ENCODE assay signal across 8 mouse cellular contexts in genomic region chr2:73526691-73527090, GRCm38 (mm10). TPM values are rescaled to one million over a fixed set of nuclear protein-coding genes. Genes with fewer than 3 reads are reported as not detected.
A peak's percentile ranks its signal among the peaks of the same experiment; 100 is the strongest.
DNase-seq lines count a peak whose midpoint lies in the region; ATAC-seq lines count a peak whose summit lies in the region.
"Had no signal": no experiment of that assay in that cellular context is flagged by ENCODE, and none has a peak within 500 bp of the region (broad histone marks: within the 10 kb centered on the region; RNA-seq: fewer than 3 reads in every experiment).

No protein-coding gene starts in this region.

- H3K27me3 ChIP-seq in limb, embryonic 15.5 days: no peaks in the 10 kb centered on the region
- H3K27me3 ChIP-seq in hindbrain, embryonic 14.5 days (ENCODE audit: control insufficient read depth, insufficient read depth, low read length): peaks cover 8% of the 10 kb centered on the region; the same call in 1 of the 2 replicates

- 58% methylated on average over 9 of the region's 9 CpGs for WGBS in limb, embryonic 15.5 days
- 72% methylated on average over 9 of the region's 9 CpGs for WGBS in hindbrain, embryonic 14.5 days

- peaks cover 42% of the 10 kb centered on the region for H3K4me1 ChIP-seq in limb, embryonic 15.5 days
- peaks cover 16% of the 10 kb centered on the region; the same call in 1 of the 2 replicates for H3K4me1 ChIP-seq in hindbrain, embryonic 14.5 days (replicated peaks; ENCODE audit: control insufficient read depth, insufficient read depth, low read length)

- H3K4me3 ChIP-seq in limb, embryonic 15.5 days: no peak overlapping the region
- no peak overlapping the region for H3K4me3 ChIP-seq in hindbrain, embryonic 14.5 days (replicated peaks; ENCODE audit: low read length)
- H3K4me3 ChIP-seq: midbrain, embryonic 13.5 days had no signal

- ATAC-seq in limb, embryonic 15.5 days (ENCODE audit: insufficient number of reproducible peaks, low FRiP score, low TSS enrichment, low read depth): no peak
- no peak for ATAC-seq in hindbrain, embryonic 14.5 days (ENCODE audit: low FRiP score)
- ATAC-seq: midbrain, embryonic 13.5 days had no signal

- peak; percentile 61 for DNase-seq in 416B (ENCODE audit: low read depth)
- peak; percentile 23 for DNase-seq in adrenal gland, postnatal 25 days
- DNase-seq in heart, adult 9 months (ENCODE audit: low spot score in 2 of 2): peak; percentile 68 to 79
- no peak for DNase-seq in ovary, postnatal 36 days (ENCODE audit: low spot score)
- DNase-seq in hindbrain, embryonic 14.5 days (ENCODE audit: low spot score): no peak
- DNase-seq in cerebellum, postnatal 4 days (ENCODE audit: low spot score in 2 of 2): no peak

- H3K9me3 ChIP-seq in limb, embryonic 15.5 days: no peaks in the 10 kb centered on the region
- H3K9me3 ChIP-seq in hindbrain, embryonic 14.5 days (ENCODE audit: control insufficient read depth, low read length): no peaks in the 10 kb centered on the region
- H3K9me3 ChIP-seq: midbrain, embryonic 13.5 days had no signal

- no peak overlapping the region for H3K9ac ChIP-seq in limb, embryonic 15.5 days
- no peak overlapping the region for H3K9ac ChIP-seq in hindbrain, embryonic 14.5 days
- H3K9ac ChIP-seq: midbrain, embryonic 13.5 days had no signal

- no peak overlapping the region for H3K27ac ChIP-seq in limb, embryonic 15.5 days
- H3K27ac ChIP-seq in hindbrain, embryonic 14.5 days: no peak overlapping the region
- H3K27ac ChIP-seq: midbrain, embryonic 13.5 days had no signal

- H3K4me2 ChIP-seq in limb, embryonic 15.5 days: peak overlapping the region; percentile 77; the same call in 1 of the 2 replicates
- H3K4me2 ChIP-seq in hindbrain, embryonic 14.5 days (replicated peaks): no peak overlapping the region
- H3K4me2 ChIP-seq: midbrain, embryonic 13.5 days had no signal

- H3K36me3 ChIP-seq in limb, embryonic 15.5 days: peaks cover 3% of the 10 kb centered on the region; the same call in 1 of the 2 replicates
- no peaks in the 10 kb centered on the region for H3K36me3 ChIP-seq in hindbrain, embryonic 14.5 days (replicated peaks; ENCODE audit: control insufficient read depth, insufficient read depth)
- H3K36me3 ChIP-seq: midbrain, embryonic 13.5 days had no signal

RNA-seq across cellular contexts. Expression of gene Wipf1, which starts 2.8 kb away (rescaled TPM):
- 14.9 and 17.0 TPM in 2 replicates for total RNA-seq in adrenal gland, postnatal 25 days (2021)
- polyA plus RNA-seq in limb, embryonic 15.5 days (2015; fragmentation: Nextera tagmentation; extraction: Ambion mirVana): 15.1 TPM in 2 replicates
- polyA plus RNA-seq in hindbrain, embryonic 14.5 days (2014; fragmentation: Nextera tagmentation; extraction: Ambion mirVana): 3.8 and 3.9 TPM in 2 replicates

RNA-seq across cellular contexts. Expression of gene Chrna1, which starts 53.4 kb away (rescaled TPM):
- not detected in 2 replicates for total RNA-seq in adrenal gland, postnatal 25 days (2021)
- polyA plus RNA-seq in limb, embryonic 15.5 days (2015; fragmentation: Nextera tagmentation; extraction: Ambion mirVana): 10.8 and 24.1 TPM in 2 replicates
- 0.18 and 0.32 TPM in 2 replicates for polyA plus RNA-seq in hindbrain, embryonic 14.5 days (2014; fragmentation: Nextera tagmentation; extraction: Ambion mirVana)

Comparison
In these comparisons a context has a peak if more than half of its experiments do, and no peak if none do; other contexts are left out.
1. DNase-seq: peak in 416B (single experiment), adrenal gland, postnatal 25 days (single experiment) and heart, adult 9 months (2 of 2); none in ovary, postnatal 36 days (single experiment), hindbrain, embryonic 14.5 days (single experiment) and cerebellum, postnatal 4 days (0 of 2).